Mouse (Mus musculus) myocyte (in vitro differentiated cells): ENCODE data around the gene Ugt1a2.

ENCODE experiments used
- E2F4 ChIP-seq: IDR thresholded peaks from one replicate; pipeline ENCODE4 v1.6.1; 2011; ENCODE audit warnings: mild to moderate bottlenecking, control low read depth, moderate library complexity; ENCODE audit not compliant: insufficient read depth
- MAX ChIP-seq: IDR thresholded peaks from one replicate; pipeline ENCODE4 v1.6.1; 2011; ENCODE audit warnings: low read depth, mild to moderate bottlenecking, control low read depth
- MYOD1 ChIP-seq, 3 experiments: IDR thresholded peaks; one replicate each; pipeline ENCODE4 v1.6.1; 2011; ENCODE audit warnings: control low read depth in 2 of 3, low read depth in 2 of 3, mild to moderate bottlenecking in 2 of 3, moderate library complexity in 1 of 3; ENCODE audit not compliant: insufficient read length in 2 of 3, control insufficient read depth in 1 of 3
- POLR2A ChIP-seq: IDR thresholded peaks from one replicate; pipeline ENCODE4 v1.6.1; 2011; ENCODE audit warnings: low read depth, mild to moderate bottlenecking, control low read depth, moderate library complexity; ENCODE audit not compliant: insufficient read length
- POLR2AphosphoS2 ChIP-seq: IDR thresholded peaks from one replicate; pipeline ENCODE4 v1.6.1; 2011; ENCODE audit warnings: low read depth, control low read depth; ENCODE audit not compliant: insufficient read length
- TCF12 ChIP-seq: IDR thresholded peaks from one replicate; pipeline ENCODE4 v1.6.1; 2011; ENCODE audit warnings: mild to moderate bottlenecking, control low read depth; ENCODE audit not compliant: poor library complexity, insufficient read depth, severe bottlenecking
- USF1 ChIP-seq: IDR thresholded peaks from one replicate; pipeline ENCODE4 v1.6.1; 2011; ENCODE audit warnings: low read depth, mild to moderate bottlenecking, control low read depth, moderate library complexity

DNA sequence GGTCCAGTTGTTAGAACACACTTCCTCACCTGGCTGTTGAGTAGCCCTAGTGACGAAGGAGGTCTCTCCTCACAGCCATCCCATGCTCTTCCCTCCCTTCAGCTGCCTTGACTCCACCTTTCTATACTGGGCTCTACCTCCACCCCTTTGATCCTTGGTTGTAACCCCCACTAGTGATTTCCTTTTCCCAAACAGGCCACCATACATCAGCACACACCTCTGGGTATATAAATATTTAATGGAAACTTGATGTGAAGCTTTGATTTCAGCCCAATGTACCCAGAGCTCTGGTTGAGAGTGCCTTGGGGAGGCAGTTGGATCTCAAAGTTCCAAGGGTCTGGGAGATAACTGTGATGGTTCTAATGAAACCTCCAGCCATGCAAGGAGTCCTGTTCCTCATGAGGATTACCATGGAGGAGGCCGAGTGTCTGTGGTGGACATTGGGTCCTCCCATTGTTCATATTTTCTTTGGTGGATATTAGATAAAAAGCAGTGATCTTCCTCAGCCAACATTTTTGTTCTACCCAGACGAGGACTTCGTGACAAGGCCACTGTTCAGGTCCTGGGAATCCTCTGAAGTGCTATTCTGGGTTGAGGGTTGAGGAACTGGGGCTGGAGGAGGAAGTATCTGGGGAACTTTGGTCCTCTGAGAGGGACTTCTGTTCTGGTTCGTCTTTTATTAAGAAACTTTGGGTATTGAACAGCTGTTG is 26.4 kb downstream of the Ugt1a2 start, which contains the start of gene Mroh2a:
- TF ChIP-seq POLR2A, result no peak
- no peak for TF ChIP-seq USF1
- no peak for TF ChIP-seq E2F4
- no peak for TF ChIP-seq MAX
- TF ChIP-seq POLR2AphosphoS2, result no peak
- no peak for TF ChIP-seq MYOD1 (IDR thresholded peaks at IDR 0.05; ENCODE audit: control insufficient read depth in 1 of 3, insufficient read length in 2 of 3, low read depth in 2 of 3)
- TF ChIP-seq TCF12, result no peak
